Mouse (Mus musculus): Measurements from ENCODE around the gene Abhd12b. TPM values are rescaled to one million over a fixed set of nuclear protein-coding genes. Genes with fewer than 3 reads are reported as not detected.
"Not testable (repeated sequence)": the region's sequence is repeated elsewhere in the genome, so short reads cannot be mapped to it uniquely, and the experiment has no call there.

Gene Abhd12b
- polyA plus RNA-seq, 1 experiment from 2014 or later: not detected

GRCm38 (mm10) chr12:70140993-70141576 is 12.9 kb upstream of the Abhd12b start:
- Histone ChIP-seq H3K27me3 (no peaks in the 10 kb centered on the region), H3K27ac (replicated peaks) (no peak overlapping the region), H3K4me2 (replicated peaks) (no peak overlapping the region), H3K36me3 (no peaks in the 10 kb centered on the region), H3K4me1 (peaks cover 2% of the 10 kb centered on the region; the same call in 1 of the 2 replicates), H3K9ac (replicated peaks) (no peak overlapping the region), H3K9me3 (no peaks in the 10 kb centered on the region), H3K4me3 (no peak overlapping the region)
- no peak for ATAC-seq (ENCODE audit: low FRiP score, low read depth)
- WGBS: 89% methylated on average over 5 of the region's 5 CpGs

- peaks cover 12% of the 10 kb centered on the region for H3K4me1 ChIP-seq
- not testable (repeated sequence) for ATAC-seq (ENCODE audit: low FRiP score, low read depth); H3K9me3 ChIP-seq; H3K36me3 ChIP-seq; H3K27me3 ChIP-seq; H3K9ac ChIP-seq (replicated peaks); H3K4me2 ChIP-seq (replicated peaks); H3K4me3 ChIP-seq
- H3K27ac ChIP-seq (replicated peaks): peak overlapping the region; percentile 39; the same call in 1 of the 2 replicates
- 7% methylated on average over 3 of the region's 3 CpGs for WGBS
These were observed 9.8 kb upstream of the Abhd12b start for GRCm38 (mm10) chr12:70144106-70144587.

DNA sequence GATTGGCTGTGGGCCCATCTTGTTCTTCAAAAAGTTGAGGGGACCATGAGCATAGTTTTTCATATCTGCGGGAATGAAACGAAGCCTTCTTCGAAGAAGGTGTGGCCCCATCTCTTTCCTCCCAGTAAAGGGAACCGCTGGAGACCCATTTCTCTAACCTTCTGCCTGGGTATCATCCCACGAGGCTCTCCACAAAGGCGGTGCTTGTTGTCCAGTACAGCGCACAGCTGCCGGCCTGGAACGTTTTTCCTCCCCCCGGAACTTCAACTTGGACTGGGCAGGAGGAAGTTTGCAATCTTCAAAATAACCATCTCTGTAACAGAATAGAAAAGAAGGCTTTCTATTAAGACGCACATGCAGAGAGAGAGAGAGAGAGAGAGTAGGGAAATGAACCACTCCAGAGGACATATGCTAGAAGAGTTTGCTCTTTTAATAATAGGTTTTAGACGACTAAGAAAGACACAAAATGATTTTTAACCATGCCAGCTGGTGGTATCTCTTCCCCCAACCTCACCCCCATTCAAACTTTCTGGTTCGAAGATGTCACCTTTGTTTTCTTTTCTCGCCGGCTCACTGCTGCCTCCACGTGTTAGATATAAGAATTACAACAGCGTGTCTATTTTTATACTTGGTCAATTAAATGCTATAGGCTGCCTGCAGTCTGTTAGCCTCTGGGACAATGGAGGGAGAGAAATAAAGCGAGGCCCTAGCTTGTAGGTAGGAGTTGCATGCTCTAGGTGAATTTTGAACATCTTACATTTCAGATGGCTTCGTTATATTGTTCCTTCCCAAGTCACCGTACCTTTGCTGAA is 9.1 kb upstream of the Abhd12b start:
- WGBS: 52% methylated on average over 20 of the region's 20 CpGs
- no peak overlapping the region for H3K9ac ChIP-seq (replicated peaks)
- H3K4me2 ChIP-seq (replicated peaks): no peak overlapping the region
- H3K4me1 ChIP-seq: peaks cover 12% of the 10 kb centered on the region
- no peak overlapping the region for H3K27ac ChIP-seq (replicated peaks)
- no peak for ATAC-seq (ENCODE audit: low FRiP score, low read depth)
- H3K36me3 ChIP-seq: no peaks in the 10 kb centered on the region
- H3K27me3 ChIP-seq: no peaks in the 10 kb centered on the region
- H3K9me3 ChIP-seq: no peaks in the 10 kb centered on the region
- H3K4me3 ChIP-seq: no peak overlapping the region

DNA sequence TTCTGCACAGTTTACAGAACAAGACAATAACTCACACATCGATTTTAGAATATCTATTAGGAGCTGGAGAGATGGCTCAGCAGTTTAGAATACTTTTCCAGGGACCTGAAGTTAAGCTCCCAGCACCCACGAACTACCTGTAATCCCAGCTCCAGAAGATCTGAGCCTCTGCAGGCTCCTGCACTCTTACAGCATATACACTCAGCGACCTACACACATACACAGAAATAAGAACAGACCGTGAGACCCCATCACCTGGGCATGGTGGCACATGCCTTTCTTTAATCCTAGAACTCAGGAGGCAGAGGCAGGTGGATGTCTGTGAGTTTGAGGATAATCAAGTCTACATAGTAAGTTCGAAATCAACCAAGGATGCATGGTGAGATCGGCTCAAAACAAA is 8.4 kb upstream of the Abhd12b start:
- Histone ChIP-seq H3K36me3 (no peaks in the 10 kb centered on the region), H3K4me1 (peaks cover 12% of the 10 kb centered on the region), H3K9me3 (no peaks in the 10 kb centered on the region), H3K4me3 (no peak overlapping the region), H3K27ac (replicated peaks) (no peak overlapping the region), H3K9ac (replicated peaks) (no peak overlapping the region), H3K4me2 (replicated peaks) (no peak overlapping the region), H3K27me3 (no peaks in the 10 kb centered on the region)
- no peak for ATAC-seq (ENCODE audit: low FRiP score, low read depth)
- 94% methylated on average over 6 of the region's 6 CpGs for WGBS

DNA sequence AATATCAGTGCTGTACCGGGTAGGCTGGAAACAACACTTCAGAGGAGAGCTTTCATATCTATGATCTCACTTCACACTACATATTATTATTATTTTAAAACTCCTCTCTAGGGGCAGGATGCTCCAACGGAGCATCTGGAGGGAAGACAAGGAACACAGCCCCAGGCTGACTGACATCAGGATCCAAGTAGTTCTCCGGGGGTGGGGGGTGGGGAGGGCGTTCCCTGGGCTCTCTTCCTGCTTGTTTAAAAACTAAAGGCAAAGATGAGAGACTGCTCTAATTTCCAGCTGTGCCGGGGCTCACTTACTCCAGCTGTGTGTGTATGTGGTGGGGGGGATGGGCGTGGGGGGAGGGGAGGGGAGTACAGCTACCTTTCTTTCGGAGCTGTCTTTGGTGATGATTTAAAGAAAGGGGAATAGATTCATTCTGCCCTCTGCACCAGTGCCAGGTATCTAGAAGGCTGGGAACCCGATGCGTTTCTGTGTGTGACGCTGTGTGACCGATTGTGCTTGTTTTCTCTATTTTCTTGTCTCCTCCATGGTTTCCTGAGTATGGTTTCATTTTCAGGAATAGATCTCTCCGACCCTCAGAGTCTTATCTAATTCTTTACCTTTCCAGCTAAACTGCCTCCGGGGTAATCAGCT is 5.8 kb upstream of the Abhd12b start:
- H3K9ac ChIP-seq (replicated peaks): no peak overlapping the region
- peaks cover 13% of the 10 kb centered on the region for H3K4me1 ChIP-seq
- H3K27me3 ChIP-seq: no peaks in the 10 kb centered on the region
- H3K4me2 ChIP-seq (replicated peaks): peak overlapping the region; percentile 38
- peak overlapping the region; percentile 21; the same call in 1 of the 2 replicates for H3K4me3 ChIP-seq
- no peaks in the 10 kb centered on the region for H3K9me3 ChIP-seq
- peak; percentile 45 for ATAC-seq (ENCODE audit: low FRiP score, low read depth)
- peak overlapping the region; percentile 58 for H3K27ac ChIP-seq (replicated peaks)
- 5% methylated on average over 13 of the region's 13 CpGs for WGBS
- H3K36me3 ChIP-seq: no peaks in the 10 kb centered on the region

- Histone ChIP-seq H3K4me3 (no peak overlapping the region), H3K4me2 (replicated peaks) (peak overlapping the region; percentile 38), H3K36me3 (no peaks in the 10 kb centered on the region), H3K9ac (replicated peaks) (no peak overlapping the region), H3K4me1 (peaks cover 17% of the 10 kb centered on the region), H3K27me3 (no peaks in the 10 kb centered on the region), H3K9me3 (no peaks in the 10 kb centered on the region), H3K27ac (replicated peaks) (peak overlapping the region; percentile 58)
- WGBS: 13% methylated on average over 11 of the region's 11 CpGs
- no peak; the same call in 1 of the 2 replicates for ATAC-seq (ENCODE audit: low FRiP score, low read depth)
These were observed 5.2 kb upstream of the Abhd12b start for GRCm38 (mm10) chr12:70148631-70149265.

- H3K4me3 ChIP-seq: no peak overlapping the region
- H3K27me3 ChIP-seq: no peaks in the 10 kb centered on the region; the same call in 1 of the 2 replicates
- H3K9me3 ChIP-seq: no peaks in the 10 kb centered on the region
- H3K4me2 ChIP-seq (replicated peaks): no peak overlapping the region
- 81% methylated on average over 6 of the region's 6 CpGs for whole genome bisulfite sequencing
- no peak overlapping the region for H3K27ac ChIP-seq (replicated peaks)
- ATAC-seq (ENCODE audit: low FRiP score, low read depth): no peak
- H3K4me1 ChIP-seq: peaks cover 7% of the 10 kb centered on the region; the same call in 1 of the 2 replicates
- H3K36me3 ChIP-seq: no peaks in the 10 kb centered on the region
- H3K9ac ChIP-seq (replicated peaks): no peak overlapping the region
These were observed 2.3 kb downstream of the Abhd12b start for GRCm38 (mm10) chr12:70156222-70156621.

GRCm38 (mm10) chr12:70157292-70158066 is 3.5 kb downstream of the Abhd12b start:
- Histone ChIP-seq H3K4me1 (peaks cover 7% of the 10 kb centered on the region; the same call in 1 of the 2 replicates), H3K27ac (replicated peaks) (0 out of 2 replicates have a peak overlapping the region, but pooled peaks have one; percentile 10)
- 53% methylated on average over 5 of the region's 5 CpGs for WGBS

GRCm38 (mm10) chr12:70161057-70161456 is 7.1 kb downstream of the Abhd12b start:
- H3K4me1 ChIP-seq: peaks cover 8% of the 10 kb centered on the region; the same call in 1 of the 2 replicates
- no peak overlapping the region for H3K4me3 ChIP-seq
- 85% methylated on average over 5 of the region's 5 CpGs for WGBS
- no peak overlapping the region for H3K9ac ChIP-seq (replicated peaks)
- no peaks in the 10 kb centered on the region for H3K36me3 ChIP-seq
- H3K27me3 ChIP-seq: no peaks in the 10 kb centered on the region; the same call in 1 of the 2 replicates
- no peaks in the 10 kb centered on the region for H3K9me3 ChIP-seq
- no peak overlapping the region for H3K4me2 ChIP-seq (replicated peaks)
- H3K27ac ChIP-seq (replicated peaks): no peak overlapping the region
- ATAC-seq (ENCODE audit: low FRiP score, low read depth): no peak

More at GRCm38 (mm10) chr12:70157292-70158066, 3.5 kb downstream of the Abhd12b start:
- Histone ChIP-seq H3K27me3 (no peaks in the 10 kb centered on the region; the same call in 1 of the 2 replicates), H3K4me2 (replicated peaks) (no peak overlapping the region), H3K4me3 (no peak overlapping the region), H3K9ac (replicated peaks) (no peak overlapping the region), H3K36me3 (no peaks in the 10 kb centered on the region), H3K9me3 (no peaks in the 10 kb centered on the region)
- ATAC-seq (ENCODE audit: low FRiP score, low read depth): no peak

DNA sequence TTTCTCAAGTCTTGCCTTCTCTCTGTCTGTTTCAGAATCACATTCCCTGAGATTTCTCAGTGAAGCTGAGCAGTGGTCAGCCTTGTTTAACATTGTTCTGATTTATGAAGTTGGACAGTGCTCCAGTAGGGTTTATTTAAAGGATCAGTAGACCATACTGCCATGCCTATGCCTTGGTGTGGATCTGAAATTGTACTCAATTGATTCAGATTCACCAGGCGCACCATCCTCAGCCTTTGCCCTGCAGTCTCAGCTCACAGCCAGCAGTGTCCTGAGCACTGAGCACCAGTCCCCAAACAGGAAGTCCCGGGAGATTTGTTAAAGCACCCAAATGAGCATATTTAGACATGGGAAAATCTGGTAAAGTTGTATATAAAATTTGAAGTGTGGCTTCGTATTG is 10.8 kb downstream of the Abhd12b start:
- no peaks in the 10 kb centered on the region for H3K27me3 ChIP-seq
- H3K27ac ChIP-seq (replicated peaks): no peak overlapping the region
- H3K4me3 ChIP-seq: no peak overlapping the region
- 0 out of 2 replicates have a peak, but pooled peaks cover 5% of the 10 kb centered on the region for H3K4me1 ChIP-seq
- H3K36me3 ChIP-seq: no peaks in the 10 kb centered on the region
- no peaks in the 10 kb centered on the region for H3K9me3 ChIP-seq
- 87% methylated on average over 3 of the region's 3 CpGs for WGBS
- H3K9ac ChIP-seq (replicated peaks): no peak overlapping the region
- no peak overlapping the region for H3K4me2 ChIP-seq (replicated peaks)
- ATAC-seq (ENCODE audit: low FRiP score, low read depth): no peak

GRCm38 (mm10) chr12:70167950-70168349 is 14.0 kb downstream of the Abhd12b start:
- H3K4me3 ChIP-seq: no peak overlapping the region
- H3K9me3 ChIP-seq: no peaks in the 10 kb centered on the region
- no peak overlapping the region for H3K9ac ChIP-seq (replicated peaks)
- ATAC-seq (ENCODE audit: low FRiP score, low read depth): no peak
- H3K27ac ChIP-seq (replicated peaks): no peak overlapping the region
- 84% methylated on average over 4 of the region's 4 CpGs for WGBS
- H3K4me2 ChIP-seq (replicated peaks): no peak overlapping the region
- no peaks in the 10 kb centered on the region for H3K36me3 ChIP-seq
- no peaks in the 10 kb centered on the region for H3K27me3 ChIP-seq
- H3K4me1 ChIP-seq: 0 out of 2 replicates have a peak, but pooled peaks cover 5% of the 10 kb centered on the region
